Mouse (Mus musculus): ENCODE measurements around the gene Pknox2.

GRCm38 (mm10) chr9:37146603-37147358 is 426 bp downstream of the Pknox2 start:
- no peak for TF ChIP-seq CTCF (IDR thresholded peaks at IDR 0.05; ENCODE audit: control insufficient read depth, insufficient read depth, low read length)
- TF ChIP-seq POLR2A (IDR thresholded peaks at IDR 0.05; ENCODE audit: borderline replicate concordance, control insufficient read depth, low read depth, low read length): no peak

All from bone marrow, adult 2 months (tissue).